Mouse (Mus musculus) layer of hippocampus, postnatal 14 days (tissue): ENCODE measurements around the gene Smdt1. TPM values are rescaled to one million over a fixed set of nuclear protein-coding genes. Genes with fewer than 3 reads are reported as not detected.

Experiments
- microRNA-seq, 2 experiments: library from miRNA; unstranded; fragments of <30 nt; microRNA quantifications; one replicate each; pipeline ENCODE4 v1.2.0; 2021
- total RNA-seq, 2 experiments: library from RNA; stranded (reverse); gene quantifications; 2 replicates each; pipeline ENCODE4 v1.2.3; 2021

Smdt1 gene
- total RNA-seq, 2 experiments from 2014 or later, result 147 to 152 TPM

Small RNA genes within 50 kb of the gene (microRNA-seq; reads per million reads assigned to microRNA genes)
- gene Mir7684, result 0 reads per million in 2 experiments

Other genes starting within 250 kb of the Smdt1 start
- gene Ccdc134, start 211.0 kb upstream of the Smdt1 start, total RNA-seq, result 10 to 100 TPM; 12.7 to 16.2 TPM
- gene Srebf2, start 191.8 kb upstream of the Smdt1 start, total RNA-seq, result 100 to 1,000 TPM; 187 to 189 TPM
- gene Shisa8, start 126.1 kb upstream of the Smdt1 start, total RNA-seq, result 1 to 10 TPM; 2.5 to 3.1 TPM
- gene Tnfrsf13c, start 114.6 kb upstream of the Smdt1 start, total RNA-seq, result under 1 TPM; 0.36 to 0.41 TPM
- 1 to 10 TPM; 5.1 to 5.3 TPM for gene Cenpm, start 94.2 kb upstream of the Smdt1 start, total RNA-seq
- gene 1500009C09Rik, start 86.6 kb upstream of the Smdt1 start, total RNA-seq, result 10 to 100 TPM; 89.4 to 94.8 TPM
- 100 to 1,000 TPM; 583 to 613 TPM for gene Sept3, start 64.1 kb upstream of the Smdt1 start, total RNA-seq
- gene Wbp2nl, start 40.0 kb upstream of the Smdt1 start, total RNA-seq, result not detected
- 10 to 100 TPM; 38.2 to 39.3 TPM for gene Naga, start within 50 bp of the Smdt1 start, total RNA-seq
- gene Pheta2, start within 50 bp of the Smdt1 start, total RNA-seq, result under 1 TPM; 0.39 to 0.45 TPM
- gene Ndufa6, start 15.4 kb downstream of the Smdt1 start, total RNA-seq, result 100 to 1,000 TPM; 203 to 221 TPM
- gene Cyp2d22, start 41.3 kb downstream of the Smdt1 start, total RNA-seq, result 10 to 100 TPM; 33.5 to 33.9 TPM
- not detected for gene Cyp2d11, start 55.1 kb downstream of the Smdt1 start, total RNA-seq
- gene Cyp2d10, start 68.2 kb downstream of the Smdt1 start, total RNA-seq, result not detected
- gene Cyp2d9, start 94.5 kb downstream of the Smdt1 start, total RNA-seq, result not detected
- gene Cyp2d12, start 216.1 kb downstream of the Smdt1 start, total RNA-seq, result not detected